Mouse (Mus musculus): ENCODE measurements around the gene Pdk2.

DNA sequence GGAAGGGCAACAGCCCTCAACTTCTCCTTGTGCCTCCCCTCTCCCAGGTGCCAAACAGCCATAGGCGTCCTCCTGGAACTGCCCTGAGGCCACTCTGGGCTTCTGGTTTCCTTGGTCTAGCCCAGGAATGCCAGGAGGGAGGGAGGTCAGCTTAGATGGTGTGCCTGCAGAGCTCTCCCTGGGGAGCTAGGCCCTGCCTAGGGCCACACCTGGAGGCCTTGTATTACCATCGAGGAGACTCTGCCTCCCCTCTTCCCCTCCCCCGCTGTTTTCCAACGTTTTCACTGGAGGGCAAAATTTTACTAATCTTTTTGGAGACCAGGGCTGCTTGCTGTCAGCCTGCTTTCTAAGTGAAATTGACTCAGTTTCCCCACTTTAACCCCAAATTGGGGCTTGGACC, 35.1 kb downstream of the Pdk2 start:
- no peak for TF ChIP-seq CTCF (IDR thresholded peaks at IDR 0.05; ENCODE audit: low read depth, low read length)
- no peak for TF ChIP-seq POLR2A (IDR thresholded peaks at IDR 0.05; ENCODE audit: insufficient read depth, low read length)
